Mouse (Mus musculus) c-Kit-positive CD71-positive TER-119-negative erythroid progenitor cells, embryonic 14.5 days (primary cell): ENCODE data around the gene Spag9.

Source experiments
- DNase-seq: peaks from one replicate; pipeline ENCODE4 v3.0.0-alpha.2; 2013; ENCODE audit warnings: low read depth

Spag9 gene

DNA sequence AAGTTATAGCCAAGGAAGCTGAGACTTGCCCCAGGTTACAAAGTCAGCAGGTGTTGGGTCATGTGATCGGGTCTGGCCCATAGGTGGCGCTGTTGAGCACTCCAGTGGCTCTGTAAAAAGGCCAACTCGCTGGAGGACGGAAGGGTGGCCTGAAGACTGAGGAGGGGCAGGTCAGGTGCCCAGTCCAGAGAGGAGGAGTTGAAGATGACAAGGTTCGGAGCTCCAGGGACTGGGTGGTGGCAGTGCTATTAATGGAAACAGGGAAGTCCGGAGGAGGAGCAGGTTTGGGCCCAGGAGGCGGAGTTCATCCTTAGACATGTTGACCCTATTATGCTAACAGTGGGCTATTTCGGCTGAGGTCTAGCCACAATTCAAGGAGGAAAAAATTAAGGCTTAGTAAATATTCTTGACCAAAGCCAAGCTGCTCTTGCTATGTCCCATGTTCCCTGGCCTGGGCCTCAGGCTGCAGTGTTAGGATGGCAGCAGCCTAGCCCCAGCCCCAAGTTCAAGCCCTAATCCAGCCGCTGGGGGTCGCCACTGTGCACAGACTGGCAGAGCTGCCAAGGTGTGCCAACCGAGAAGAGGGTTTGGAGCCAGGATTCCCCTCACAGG, 137.6 kb downstream of the Spag9 start:
- DNase-seq: peak; percentile 78

DNA sequence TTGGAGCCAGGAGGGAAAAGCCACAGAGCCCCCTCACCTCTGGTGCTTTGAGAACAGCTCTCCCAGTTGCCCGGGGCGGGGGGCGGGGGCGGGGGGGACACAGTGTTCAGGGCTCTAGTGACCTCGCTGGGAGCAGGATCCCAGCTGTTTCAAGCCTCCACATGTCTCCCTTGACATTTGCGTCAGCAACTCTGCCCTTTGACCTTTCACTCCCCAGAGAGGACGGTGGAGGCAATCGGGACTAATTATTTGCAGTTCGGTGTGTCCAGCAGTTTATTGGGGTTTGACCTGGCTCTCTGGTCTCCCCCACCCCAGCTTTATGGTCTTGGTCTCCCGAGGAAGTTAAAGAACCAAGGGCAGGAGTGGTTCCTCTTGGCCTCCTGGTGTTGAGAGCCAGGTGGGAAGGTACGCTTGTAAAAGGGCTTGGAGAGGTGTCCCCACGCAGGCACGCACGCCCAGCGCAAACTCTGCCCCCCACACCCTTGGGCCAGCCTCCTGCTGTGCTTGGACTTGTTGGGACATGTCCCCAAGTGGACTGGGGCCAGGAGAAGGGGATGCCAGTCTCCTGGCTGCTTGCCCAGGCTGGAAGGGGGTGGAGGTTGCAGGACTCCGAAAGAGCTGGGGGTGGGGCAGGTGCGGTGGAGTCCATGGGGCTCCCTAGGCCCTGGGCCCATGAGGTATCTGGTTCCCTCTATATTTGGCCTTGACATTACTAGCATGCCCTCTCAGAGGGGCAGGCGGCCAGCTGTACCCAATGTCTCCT, 138.4 kb downstream of the Spag9 start:
- DNase-seq: no peak

DNA sequence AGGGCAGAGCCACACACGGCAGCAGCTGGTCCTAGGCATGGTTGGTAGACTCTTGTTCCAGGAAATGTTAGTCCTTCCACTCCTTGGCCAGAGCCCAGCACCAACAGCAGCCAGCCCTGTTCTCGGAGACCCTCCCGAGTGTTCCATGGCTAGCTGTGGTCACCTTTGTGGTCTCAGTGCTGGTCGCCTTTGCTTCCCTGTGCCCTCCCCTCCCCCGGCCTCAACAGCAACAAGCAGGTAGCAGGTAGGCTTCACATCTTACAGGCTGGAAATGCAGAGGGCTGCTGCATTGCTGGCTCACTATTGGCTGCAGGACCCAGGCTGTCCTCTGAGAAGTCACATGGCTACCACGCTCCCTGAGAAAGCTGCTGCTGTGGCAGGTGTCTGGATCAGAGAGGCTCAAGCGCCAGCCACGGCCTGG, 139.7 kb downstream of the Spag9 start:
- no peak for DNase-seq

DNA sequence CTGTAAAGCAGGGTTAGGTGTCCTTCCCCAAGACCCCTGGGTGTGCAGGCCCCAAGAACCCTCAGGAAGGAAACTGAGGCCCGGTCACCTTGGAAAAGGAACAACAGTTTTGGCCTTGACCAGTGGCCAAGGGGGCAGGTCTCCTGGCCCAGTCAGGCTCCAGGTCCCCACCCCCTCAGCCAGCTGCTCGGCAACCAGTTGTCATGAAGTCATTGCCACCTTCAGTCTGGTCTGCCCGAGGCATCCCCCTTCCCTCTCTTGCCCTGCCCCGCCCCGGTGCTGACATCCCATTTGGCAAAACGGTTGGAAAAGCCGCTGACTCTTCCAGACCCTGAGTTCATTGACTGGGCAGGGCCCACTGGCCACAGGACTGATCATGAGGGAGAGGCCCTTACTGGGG, 140.8 kb downstream of the Spag9 start:
- DNase-seq: no peak

DNA sequence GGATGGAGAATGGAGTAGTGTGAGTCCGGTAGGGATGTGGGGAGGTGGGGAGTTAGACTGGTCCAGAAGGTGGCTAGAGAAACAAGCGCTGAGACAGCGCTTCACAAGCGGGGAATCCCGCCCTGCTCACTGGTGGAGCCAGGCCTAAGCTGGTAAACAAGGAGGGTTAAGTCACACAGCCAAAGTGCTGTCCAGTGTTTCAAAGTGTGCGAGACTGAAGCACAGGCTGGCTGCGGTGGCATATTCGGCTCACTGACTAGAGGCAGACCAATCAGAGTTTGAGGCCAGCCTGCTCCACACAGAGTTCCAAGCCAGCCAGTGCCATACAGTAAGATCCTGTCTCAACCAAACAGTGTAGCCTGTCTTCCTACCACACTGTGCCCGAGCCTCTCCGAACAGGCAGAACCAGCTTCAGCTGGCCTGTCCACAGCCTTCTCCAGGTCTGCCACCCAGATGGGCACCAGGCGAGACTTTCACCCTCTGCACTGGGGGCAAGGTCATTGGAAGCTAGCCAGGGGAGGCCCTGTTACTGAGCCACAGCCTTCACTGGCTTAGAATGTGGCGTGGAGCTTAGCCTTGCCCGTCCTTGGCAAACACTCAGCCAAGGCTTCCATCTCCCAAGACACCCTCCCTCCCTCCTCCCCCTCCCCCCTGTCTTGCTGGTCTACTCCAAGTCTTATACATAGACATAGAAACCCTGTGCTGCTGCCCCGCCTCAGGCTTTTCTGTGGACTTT, 141.6 kb downstream of the Spag9 start:
- DNase-seq: no peak

DNA sequence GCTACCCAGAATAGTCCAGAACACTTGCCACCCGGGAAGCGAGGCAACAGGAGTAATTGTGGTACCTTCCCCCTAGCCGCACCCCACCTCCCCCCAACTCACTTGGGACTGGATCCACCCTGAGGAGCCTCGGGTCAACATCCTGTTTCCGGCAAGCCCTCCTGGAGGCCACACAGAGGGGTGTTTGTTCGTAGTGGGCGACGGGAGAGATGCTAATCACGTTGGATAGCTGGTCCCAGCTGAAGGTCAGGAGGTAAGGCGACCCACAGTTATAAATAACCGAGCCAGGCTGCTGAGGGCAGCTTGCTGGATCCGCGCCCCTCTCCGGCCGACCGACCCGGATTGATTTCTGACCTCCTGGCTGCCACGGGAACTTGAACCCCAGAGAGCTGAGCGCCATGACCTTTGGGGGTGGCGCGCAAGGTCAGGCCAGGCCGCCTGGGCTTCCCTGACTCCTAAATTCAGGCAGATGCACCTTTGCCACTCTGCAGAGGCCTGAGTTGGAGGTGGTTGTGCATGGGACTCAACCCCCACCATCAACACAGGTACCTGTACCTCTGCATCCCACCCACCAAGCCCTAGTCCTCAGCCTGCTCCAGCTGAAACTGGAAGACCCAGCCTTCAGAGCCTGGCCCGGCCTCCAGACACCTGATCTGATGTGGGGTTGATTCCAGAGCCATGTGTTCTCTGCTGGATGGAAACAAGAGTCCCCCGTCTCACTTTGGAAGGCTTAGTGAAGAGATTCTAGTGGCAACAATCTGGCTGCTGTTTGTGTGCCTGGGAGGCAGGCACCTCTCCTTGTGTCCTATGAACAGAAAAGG, 142.7 kb downstream of the Spag9 start:
- no peak for DNase-seq

DNA sequence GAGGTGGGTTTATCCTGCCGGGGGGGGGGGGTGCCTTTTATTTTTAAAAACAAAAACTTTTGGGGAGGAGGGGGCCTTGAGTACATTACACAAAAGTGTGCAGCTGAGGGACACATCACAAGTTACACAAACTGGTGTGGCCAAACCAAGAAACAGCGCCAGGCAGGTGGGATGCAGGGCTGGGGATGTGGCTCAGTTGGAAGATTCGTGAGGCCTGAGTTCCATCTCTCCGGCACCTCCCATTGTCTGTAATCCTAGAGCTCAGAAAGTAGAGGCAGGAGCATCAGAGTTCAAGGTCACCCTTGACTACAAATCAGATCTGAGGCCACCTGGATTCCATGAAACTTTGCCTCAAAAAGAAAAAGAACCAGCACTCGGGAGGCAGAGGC, 143.3 kb downstream of the Spag9 start:
- no peak for DNase-seq

DNA sequence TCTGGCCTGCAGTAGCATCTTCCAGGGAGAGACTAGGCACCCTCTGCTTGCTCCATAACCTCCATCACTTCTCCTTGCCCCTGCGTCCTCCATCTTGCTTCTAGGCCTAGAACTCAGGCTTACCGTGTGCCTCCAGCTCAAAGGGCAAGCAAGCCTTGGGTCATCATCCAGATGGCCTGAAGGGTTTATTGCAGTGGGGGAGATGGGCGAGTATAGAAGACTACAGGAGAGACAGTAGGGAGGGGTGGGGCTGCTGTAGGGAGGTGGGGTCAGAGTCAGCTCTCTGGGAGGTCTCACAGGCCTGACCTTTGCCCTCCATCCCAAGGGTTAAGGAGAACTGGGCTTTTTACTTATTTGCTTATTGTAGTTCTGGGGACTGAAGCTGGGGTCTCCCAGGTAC, 144.6 kb downstream of the Spag9 start:
- DNase-seq: no peak

DNA sequence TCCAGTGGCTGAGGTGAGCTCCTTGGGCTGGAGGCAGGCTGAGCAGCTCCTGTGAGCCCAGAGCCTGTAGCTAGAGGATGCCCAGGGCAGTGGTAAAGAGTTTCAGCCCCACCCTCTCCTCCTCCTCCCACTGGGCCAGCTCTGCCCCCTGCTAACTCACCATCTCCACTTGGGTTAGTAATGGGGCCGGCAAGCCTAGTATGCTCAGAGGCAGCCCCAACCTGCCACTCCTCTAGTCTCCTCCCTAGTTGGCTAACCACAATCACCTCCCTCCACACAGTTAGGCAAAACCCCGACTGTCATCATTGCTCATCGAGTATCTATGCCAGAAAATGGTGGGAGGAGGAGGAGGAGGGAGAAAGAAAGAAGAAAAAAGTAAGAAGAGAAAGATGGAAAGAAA, 145.7 kb downstream of the Spag9 start:
- DNase-seq: no peak

DNA sequence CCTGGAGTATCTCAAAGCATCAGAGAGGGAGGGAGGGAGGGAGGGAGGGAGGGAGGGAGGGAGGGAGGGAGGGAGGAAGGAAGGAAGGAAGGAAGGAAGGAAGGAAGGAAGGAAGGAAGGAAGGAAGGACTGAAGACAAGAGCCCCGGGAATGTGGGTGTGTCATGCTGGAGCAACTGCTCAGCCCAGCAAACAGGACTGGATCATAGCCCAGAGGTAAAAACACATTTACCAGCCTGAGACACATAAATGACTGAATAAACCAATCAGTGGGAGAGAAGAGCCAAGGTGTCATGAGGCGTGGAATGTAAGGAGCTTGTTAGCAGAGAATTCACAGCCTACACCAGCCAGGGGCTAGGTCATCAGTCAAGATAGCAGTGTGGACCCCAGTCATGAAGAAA, 147.4 kb downstream of the Spag9 start:
- DNase-seq: no peak

DNA sequence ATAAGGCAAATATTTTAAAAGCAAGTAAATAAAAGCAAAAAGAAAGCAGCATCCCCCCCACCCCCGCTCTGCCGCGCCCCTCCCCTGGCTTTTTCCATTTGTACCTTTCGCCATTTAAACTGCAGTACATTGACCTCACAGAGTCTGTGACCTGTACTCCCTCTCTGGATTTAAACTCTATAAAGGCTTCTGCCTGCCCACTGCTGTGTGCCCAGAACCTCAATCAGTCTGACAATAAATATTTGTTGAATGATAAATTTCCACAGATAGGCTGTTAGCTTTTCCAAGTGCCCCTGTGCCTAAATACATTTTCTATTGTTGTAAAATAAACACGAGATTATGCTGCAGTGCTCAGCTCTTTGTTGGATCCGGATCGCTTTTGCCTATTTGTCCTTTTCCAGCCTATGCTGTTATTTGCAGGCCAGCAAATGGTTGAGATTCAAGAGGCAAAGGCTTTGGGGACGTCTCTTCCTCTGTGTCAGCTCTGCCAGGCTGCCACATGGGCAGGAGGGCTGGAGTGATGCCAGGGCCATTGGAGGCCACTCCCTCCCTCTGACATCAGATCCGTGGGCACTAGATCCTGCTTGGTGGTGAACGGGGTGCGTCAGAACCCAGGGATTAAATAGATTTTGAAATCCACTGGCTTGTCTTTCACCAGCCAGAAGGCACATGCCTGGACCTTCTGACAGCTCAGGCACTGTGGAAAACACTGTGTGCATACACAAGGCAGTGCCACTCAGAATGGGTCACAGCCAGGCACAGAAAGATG, 149.1 kb downstream of the Spag9 start:
- DNase-seq: no peak

DNA sequence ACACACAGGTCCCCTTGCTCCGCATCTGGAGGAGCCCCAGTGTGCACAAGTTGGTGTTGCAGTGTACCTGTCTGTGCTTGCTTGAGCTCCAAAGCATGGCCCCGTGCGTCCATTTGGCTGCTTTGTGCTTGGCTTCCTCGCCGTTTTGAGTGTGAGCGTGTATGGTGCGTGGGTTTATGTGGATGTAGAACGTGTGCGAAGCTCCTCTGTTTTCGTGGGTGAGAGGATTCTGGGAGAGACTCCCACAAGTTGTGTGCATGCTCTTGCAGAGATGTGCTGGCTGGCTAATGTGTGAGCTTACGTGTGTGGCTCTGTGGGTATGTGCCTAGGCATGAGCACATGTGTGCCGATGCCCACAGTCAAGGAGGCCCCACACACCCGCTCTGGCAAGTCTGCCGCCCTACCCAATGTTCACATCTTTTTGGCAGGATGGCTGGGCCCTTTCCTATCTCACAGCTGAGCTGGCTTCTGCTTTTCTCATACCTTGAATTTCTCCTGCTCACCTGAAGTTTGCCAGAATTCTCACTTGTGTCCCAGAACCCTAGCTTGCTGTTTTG, 150.2 kb downstream of the Spag9 start:
- no peak for DNase-seq

DNA sequence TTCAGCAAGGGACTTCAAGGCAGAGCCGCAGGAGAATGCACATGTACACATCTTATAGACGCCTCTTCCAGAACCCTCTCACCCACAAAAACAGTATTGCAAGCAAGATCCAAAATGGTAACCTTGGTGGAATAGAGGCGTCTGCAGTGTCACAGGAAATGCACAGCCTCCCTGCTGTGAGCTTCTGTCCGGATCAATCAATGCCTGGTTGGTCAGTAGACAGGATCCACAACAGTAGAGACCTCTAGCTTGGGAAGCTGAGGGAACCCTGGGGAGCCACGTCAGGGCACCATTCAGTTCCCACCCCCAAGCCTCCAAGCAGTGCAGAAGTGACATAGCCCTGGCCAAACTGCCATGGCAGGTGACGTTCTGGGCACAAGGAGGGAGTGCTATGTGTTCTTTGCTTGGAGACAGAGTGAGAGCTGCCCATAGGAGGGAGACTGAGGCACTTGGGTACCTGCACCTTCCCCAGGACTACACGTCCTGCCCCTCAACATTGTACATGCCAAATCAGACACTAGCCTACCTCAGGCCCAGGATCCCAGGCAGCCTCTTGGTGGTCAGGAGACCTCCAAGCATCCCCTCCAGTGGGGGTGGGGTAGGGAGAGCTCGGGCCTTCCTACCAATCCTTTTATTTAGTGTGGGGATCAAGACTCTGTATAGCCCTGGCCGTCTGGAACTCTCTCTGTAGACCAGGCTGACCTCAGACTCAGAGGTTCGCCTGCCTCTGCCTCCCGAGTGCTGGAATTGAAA, 151.0 kb downstream of the Spag9 start:
- no peak for DNase-seq

DNA sequence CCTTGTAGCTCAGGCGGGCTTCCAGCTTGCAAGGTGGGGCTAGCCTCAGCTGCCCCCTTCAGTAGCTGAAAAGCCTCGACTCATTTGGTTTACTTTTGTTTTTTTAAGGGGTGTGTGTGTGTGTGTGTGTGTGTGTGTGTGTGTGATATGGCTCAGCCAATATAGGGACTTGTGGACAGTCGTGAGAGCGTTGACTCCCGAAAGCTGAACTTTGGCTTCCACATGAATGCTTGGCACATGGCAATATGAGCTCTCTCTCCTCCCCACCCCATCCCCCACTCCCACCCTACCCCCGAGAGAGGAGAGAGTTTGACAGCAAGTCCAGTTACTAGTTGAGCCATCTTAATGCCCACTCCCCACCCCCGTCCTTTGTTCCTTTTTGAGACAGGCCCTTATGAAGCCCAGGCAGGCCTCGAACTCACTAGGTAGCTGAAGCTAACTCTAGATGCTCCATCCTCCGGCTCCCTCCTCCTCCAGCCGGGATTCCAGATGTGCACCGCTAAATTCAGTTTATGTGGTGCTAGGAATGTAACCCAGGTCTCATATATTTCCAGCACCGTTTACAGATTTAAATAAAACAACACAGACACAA, 152.3 kb downstream of the Spag9 start:
- no peak for DNase-seq

DNA sequence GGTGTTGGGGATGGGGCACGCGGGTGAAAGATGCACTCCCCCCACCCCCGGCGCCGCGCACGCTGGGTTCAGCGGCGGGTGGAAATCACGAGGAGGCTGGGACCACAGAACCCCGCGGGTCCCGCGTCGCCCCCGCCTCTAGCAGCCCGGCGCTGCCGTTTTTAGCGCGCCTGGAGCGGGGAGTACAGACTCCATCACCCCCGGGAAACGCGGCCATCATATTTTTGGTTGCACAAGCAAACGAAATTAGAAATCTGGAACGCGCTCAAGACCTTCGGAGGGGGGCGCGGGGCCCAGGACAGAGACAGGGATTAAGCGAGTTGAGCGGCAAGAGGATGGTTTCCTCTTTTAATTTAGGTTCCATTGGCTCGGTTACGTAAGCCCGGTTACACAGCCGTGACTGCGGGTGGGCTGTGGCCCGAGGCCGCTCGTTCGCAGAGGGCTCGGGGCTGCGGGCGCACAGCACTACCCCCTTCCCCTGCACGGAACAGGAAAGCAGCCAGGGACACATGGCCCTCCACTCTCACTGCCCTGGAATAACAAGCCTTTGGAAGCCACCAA, 153.1 kb downstream of the Spag9 start:
- no peak for DNase-seq

DNA sequence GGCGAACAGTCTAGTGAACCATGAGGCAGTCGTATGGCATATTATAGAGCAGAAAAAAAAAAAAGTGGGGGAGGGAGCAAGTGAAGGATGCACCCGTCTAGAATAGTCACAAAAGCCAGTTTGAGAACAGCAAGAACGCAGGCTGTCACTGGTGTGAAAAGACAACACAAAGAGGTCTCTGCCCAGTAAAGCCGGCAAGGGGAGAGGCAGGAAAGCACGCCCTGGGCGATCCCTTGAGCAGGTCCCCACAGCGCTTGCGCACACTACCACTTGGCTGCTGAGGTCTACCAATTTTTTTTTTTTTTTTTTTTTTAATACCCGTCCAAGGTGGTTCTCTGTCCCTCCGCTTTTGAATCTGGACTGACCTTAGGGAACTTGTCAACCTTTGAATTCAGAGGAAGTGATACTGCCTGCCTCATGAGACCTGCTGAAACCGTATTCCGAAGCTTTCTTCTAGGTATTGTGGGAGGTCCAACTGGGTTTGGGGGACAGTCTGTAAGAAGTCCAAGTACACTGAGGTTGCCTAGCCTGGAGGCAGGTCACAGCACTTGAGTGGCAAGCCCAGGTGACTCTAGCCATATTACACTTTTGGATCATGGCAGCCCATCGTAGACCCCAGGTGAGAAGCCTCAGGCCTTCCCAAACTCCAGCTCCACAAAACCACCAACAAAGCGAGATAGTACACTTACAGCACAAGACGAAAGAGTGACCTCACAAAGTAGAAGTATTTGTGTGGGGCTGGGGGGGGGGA, 153.8 kb downstream of the Spag9 start:
- DNase-seq: no peak

DNA sequence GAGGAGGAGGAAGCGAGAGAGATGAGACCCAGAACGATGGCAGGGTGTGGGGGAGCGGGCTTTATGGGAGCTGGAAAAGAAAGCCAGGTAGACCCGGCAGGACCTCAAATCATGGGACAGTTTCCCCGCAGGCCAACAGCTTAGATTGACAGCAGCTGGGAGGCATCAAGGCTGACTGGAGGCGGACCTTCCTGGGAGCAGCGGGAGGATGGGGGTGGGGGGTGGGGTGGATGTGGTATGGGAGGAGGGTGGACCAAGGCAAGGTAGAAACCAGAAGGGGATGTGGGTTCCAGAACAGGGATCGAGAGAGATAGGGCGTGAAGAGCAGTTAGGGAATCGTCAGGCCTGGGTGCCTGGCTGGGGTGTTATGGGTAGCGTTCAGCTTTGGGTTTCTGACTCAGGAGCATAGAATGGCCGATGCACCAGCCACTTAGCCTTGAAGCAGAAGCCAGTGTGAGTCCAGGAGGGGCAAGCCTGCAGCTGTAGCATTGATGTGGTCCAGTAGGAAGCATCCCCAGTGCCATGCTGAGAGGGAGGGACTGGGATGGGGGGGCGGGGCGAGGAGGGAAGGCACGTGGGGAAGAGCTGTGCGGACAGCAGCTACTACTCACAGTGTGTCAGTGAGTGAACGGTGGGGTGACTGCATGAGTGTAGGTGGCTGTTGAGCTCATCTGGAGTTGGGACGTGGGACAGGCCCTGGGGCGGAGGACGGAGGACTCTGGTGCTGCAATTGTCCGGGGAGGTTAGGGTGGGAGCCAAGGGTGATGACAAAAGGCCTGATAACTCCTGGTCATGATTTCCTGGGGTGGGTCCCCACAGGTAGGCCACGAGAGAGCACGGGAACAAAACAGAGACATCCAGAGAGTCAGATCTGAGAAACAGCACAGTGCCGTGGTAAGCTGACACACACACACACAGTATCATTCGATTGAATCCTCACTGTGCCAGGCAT, 154.9 kb downstream of the Spag9 start:
- DNase-seq: no peak

DNA sequence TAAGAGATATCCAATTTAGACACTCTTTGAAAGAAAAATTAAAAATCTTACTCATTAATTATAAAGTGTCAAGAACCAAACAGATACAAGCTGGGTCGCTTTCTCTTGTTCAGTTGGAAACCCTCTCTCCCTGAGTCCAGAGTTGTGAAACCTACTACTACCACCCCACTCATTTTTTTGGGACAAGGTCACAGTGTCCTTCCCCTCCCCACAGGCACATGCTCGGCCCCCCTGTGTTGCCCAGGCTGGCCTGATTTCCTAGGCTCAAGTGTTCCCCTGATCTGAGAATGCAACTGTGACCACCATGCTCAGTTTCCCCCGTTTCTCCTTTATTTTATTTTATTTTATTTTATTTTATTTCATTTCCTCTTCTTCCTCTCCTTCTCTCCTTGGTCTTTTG, 158.3 kb downstream of the Spag9 start:
- DNase-seq: no peak
